Mouse (Mus musculus): ENCODE measurements around the gene Gata2. TPM values are rescaled to one million over a fixed set of nuclear protein-coding genes. Genes with fewer than 3 reads are reported as not detected.
"Not testable (repeated sequence)": the region's sequence is repeated elsewhere in the genome, so short reads cannot be mapped to it uniquely, and the experiment has no call there.

Gata2 gene
- 1 to 10 TPM; 5.4 to 6.6 TPM for total RNA-seq (2021)

DNA sequence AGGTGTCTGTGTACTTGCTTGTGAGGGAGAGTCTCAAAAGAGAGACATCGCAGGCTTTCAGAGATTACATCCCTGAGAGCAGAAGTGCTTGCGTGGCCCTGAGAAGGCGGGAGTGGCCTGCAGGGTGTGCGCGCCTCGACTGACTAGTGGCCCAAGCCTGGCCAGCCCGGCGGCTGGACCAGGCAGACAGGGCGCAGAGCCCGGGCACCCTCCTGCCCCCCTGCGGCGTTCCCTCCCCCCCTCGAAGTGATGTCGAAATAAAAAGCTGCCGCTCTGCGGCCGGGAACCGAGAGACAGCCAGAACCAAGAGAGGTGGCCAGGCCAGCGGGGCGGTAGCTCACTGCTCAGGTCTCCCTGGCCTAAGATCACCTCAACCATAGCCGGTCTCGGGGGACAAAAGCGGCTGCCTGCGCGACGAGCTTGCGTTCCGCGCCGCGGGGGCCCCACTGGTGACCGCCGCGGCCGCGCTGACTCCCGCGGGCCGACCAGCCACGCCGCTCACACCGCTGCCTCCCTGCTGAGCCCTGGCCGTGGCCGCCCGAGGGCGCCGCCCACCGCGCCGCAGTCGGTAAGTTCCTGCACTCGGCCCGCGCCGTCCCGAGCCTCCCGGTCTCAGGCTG, at the start of gene Gata2:
Gene Gata2, plus strand, starts transcription at position 459 of the 620 bp plus-strand sequence.
- DNase-seq (ENCODE audit: low spot score in 2 of 2): no peak
- intact Hi-C loops (cut with DNase I): no loop called here

DNA sequence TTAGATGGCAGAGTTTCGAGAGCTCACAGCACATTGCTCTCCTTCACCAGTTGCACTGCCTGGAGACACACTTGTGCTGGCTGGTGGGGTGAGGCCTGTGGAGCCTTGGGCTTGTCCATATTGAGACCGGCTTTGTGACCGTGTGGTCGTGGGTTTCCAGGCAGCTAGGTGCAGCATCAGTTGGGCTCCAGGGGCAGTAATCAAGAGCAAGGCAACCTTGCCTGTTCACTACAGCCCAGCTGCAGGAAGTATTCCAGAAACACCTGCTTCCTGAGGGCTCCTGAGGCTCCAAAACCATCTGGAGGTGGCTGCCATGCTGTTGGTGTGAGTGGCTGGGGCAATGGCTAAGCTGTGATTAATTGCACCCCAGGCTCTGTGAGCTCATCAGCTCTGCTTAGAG, 47.9 kb upstream of the Gata2 start:
- DNase-seq (ENCODE audit: low spot score in 2 of 2): no peak
- intact Hi-C loops (cut with DNase I): no loop called here

DNA sequence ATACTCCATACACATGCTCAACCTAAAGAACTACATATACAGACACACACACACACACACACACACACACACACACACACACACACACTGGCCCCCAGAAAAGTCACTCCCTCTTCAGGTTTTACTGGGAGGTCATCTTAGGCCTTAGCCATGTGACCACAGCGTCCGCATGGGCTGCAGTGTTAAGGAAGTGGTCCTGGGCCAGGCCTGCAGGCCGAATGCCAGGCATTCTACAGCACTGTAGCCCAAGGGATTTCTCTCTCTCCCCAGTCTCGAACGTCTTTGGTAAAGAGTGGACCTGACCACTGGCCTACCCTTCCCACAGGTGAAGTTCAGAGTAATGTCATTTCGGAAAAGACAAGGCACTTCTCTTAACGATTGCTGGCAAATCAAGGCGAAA, 47.1 kb upstream of the Gata2 start:
- no peak for DNase-seq (ENCODE audit: low spot score in 2 of 2)
- intact Hi-C loops (cut with DNase I): no loop called here

DNA sequence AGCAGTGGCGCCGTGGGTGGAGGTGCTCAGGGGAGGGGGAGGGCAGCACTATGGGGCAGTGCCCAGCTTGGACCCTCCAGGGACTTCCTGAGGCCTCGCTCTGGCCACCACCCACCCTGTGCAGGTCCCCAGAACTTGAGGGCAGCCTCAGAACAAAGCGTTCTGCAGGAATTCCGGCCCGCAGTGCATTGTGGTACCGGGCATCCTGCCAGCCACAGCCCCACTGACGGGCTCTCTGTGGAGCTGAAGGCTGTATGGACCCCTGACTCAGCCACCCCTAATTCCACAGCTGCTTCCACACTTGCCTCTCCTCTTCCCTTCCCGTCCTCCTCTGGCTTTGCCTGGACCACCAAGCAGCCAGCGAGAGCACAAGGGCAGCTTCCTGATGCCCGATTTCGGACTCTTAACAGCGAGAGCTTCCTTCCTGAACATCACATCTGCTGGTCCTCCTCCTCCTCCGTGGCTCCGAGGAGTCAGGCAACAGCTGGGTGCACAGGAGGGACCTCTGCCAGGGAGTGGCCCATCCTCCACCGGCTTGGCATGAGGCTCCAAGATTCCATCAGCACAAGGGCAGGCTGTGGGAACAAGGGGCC, 46.2 kb upstream of the Gata2 start:
- intact Hi-C loops (cut with DNase I): no loop called here
- DNase-seq (ENCODE audit: low spot score in 2 of 2): no peak

DNA sequence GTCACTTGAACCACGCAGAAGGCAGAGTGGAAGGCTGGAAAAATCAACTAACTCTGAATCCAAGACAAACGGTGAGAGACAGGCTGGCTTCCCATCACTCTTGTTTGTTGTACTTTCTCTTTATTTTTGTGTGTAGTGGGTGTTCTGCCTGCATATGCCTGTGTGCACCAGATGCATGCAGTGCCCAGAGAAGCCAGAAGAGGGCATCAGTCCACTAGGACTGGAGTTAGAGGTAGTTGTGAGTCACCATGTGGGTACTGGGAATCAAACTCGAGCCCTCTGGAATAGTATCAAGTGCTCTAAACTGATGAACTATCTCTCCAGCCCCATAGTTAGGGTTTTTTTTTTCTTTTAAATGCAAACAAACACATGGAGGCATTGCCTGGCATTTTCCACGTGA, 42.4 kb upstream of the Gata2 start:
- no peak for DNase-seq (ENCODE audit: low spot score in 2 of 2)
- intact Hi-C loops (cut with DNase I): no loop called here

DNA sequence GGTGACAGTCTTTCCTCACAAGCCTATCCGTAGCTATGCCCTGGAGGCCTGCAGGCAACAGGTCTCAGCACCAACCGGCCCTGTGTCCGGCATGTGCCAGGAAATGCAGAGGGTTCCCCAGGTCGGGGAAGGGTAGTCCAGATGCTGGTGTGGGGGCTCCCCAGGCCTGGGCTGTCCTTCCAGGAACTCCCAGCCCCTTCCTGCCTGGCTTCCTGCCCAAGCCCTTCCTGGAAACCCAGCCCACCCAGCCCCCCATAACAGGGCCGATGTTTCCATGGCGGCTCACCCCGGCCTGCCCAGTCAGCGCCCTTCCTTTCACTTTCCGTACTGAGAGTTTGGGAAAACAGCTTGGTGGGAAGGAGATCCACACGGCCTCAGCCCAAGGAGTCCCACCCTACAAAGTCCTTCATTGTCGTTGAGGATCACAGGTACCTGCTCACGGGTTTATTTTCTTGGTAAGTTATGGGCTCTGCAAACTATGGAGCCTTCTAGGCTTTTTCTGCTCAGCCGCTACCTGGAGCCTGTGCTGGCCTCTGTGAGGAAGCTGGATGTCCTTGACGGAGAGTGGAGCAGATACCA, 41.5 kb upstream of the Gata2 start:
- DNase-seq (ENCODE audit: low spot score in 2 of 2): no peak
- intact Hi-C loops (cut with DNase I): no loop called here

DNA sequence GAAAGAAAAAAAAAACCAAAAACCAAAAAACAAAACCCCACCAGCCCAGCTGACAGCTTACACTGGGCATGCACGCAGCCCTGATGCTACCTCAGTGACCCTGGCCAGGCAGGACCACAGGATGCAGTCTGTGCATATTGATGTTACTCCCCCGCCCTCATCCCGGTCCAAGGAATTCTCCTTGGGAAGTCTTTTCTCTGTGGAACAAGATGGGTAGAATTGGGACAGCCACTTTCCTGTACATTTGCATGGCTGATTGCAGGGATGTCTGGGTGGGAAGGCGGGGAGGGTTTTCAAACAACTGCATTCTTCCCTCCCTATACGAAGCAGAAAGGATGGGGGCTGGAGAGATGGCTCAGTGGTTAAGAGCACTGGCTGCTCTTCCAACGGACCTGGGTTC, 40.7 kb upstream of the Gata2 start:
- intact Hi-C loops (cut with DNase I): no loop called here
- DNase-seq (ENCODE audit: low spot score in 2 of 2): no peak

DNA sequence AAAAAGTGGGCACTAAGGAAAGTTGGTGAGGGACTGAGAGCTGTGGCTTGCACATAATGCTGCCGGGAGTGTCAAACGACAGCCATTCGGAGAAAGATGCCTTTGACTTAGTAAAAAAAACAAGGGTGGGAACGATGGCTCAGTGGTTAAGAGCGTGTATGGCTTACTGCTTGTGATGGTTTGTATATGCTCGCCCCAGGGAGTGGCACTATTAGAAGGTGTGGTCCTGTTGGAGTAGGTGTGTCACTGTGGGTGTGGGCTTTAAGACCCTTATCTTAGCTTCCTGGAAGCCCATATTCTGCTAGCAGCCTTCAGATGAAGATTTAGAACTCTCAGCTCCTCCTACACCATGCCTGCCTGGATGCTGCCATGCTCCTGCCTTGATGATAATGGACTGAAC, 38.1 kb upstream of the Gata2 start:
- intact Hi-C loops (cut with DNase I); DNase-seq (ENCODE audit: low spot score in 2 of 2): not testable (repeated sequence)

DNA sequence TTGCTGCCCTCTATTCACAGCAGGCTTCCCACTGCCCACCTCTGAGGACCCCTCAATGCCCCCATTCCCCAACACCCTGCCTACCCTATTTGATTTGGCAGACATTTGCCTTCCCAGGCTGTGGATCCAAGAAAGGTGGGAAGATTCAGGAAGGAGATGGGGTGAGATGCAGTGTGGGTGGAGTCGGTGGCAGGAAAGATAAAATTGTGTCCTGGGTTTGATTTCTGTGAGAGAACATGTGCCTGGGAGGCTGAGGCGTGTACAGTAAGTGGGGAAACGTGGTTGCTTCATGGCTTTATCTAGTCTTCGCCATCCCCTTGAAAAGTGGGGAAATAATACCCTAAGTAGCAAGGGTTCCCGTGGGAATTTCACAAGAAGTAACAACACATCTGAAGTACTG, 34.9 kb upstream of the Gata2 start:
- intact Hi-C loops (cut with DNase I): no loop called here
- DNase-seq (ENCODE audit: low spot score in 2 of 2): peak in 1 of 2 experiments; percentile 21

DNA sequence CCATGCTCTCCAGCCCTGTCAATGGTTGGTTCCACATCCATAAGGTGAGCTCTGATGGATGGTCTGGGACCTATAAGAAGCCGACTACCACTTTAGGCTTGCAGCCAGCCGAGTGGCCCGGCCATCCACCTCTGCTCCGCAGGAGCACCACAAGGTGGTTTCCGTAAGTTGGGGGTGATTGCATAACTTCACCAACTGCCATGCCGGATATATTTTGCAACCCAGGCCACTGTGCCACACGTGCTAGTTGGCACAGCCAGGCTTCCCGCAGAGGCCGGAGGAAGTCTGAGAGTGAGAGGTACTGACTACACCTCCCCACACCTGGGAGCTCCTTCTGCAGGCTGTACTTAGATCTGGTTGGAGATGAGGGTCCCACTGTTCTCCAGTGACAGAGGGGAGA, 27.6 kb upstream of the Gata2 start:
- intact Hi-C loops (cut with DNase I): no loop called here

DNA sequence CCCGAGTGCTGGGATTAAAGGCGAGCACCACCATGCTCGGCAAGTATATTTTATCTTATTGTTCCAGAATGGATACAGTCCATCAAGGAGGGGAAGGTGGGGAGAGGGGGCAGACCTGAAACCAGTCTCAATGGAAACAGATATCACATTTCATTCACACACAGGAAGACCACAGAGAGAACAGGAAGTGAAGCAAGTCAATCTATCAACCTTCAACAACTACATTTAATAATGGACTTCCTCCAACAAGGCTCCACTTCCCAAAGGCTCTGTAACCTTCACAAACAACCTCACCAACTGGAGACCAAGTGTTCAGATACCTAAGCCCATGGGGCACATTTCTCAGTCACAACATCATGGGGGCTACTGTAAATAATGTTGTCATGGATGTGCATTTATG, 19.5 kb upstream of the Gata2 start:
- intact Hi-C loops (cut with DNase I): no loop called here
- no peak for DNase-seq (ENCODE audit: low spot score in 2 of 2)

More for the DNA sequence above, 27.6 kb upstream of the Gata2 start:
- DNase-seq (ENCODE audit: low spot score in 2 of 2): no peak

DNA sequence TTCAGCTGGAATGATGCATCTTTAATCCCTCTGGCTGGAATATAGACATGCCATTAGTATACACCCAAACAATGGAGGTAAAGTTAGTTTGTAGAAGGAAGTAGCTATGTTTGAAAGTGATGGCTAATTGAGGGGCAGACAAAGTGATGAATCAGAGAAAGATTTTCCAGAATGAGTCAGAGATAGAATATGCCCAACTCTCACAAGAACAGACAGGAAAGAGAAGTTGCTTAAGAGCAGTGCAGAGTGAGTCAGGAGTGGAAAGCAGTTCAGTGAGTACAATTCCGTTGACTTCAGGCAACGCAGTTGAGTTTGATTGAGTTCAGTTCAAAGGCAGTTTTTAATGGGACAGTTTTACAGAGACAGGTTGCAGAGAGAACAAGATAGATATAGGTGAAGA, 19.0 kb upstream of the Gata2 start:
- intact Hi-C loops (cut with DNase I): no loop called here
- no peak for DNase-seq (ENCODE audit: low spot score in 2 of 2)

DNA sequence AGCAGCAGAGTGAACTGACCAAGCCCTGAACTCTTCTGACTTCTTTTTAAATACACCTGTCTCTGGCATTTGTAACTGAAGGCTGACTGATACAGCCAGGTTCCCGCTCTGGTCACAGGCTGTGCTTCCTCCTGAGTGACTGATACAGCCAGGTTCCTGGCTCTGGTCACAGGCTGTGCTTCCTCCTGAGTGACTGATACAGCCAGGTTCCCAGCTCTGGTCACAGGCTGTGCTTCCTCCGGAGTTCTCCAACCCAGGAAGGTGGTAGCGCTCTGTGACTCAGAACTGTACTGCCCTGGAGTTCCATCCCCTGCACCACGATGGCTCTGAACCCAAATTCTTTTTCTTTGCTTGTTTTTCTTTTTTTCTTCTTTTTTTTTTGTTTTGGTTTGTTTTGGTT, 9.0 kb upstream of the Gata2 start:
- no peak for DNase-seq (ENCODE audit: low spot score in 2 of 2)
- intact Hi-C loops (cut with DNase I): loop anchor here (5.0 kb wide), 2 partner anchors 62 to 303 kb away; no protein-coding TSS in a partner anchor

DNA sequence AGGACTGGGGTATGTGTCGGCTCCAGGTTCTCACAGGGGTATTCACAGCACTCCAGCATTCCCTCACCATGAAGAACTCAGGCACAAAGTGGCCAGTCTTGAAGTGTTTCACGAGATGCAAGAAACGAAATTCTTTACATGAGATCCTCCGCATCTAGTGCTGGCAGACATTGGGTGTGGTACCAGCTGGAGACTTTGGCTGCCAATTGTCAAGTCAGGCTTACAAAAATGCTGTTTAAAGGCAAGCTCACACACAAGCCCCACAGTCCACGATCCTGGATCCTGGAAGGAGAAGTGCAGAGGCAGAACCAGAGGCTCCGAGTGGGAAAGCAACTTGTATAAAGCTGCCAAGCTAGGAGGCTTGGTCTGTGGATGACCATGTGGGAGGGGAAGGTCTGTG, 5.5 kb upstream of the Gata2 start:
- DNase-seq (ENCODE audit: low spot score in 2 of 2): peak; percentile 47 to 61
- intact Hi-C loops (cut with DNase I): loop anchor here (2.0 to 5.0 kb wide), 3 partner anchors 66 to 311 kb away; no protein-coding TSS in a partner anchor

DNA sequence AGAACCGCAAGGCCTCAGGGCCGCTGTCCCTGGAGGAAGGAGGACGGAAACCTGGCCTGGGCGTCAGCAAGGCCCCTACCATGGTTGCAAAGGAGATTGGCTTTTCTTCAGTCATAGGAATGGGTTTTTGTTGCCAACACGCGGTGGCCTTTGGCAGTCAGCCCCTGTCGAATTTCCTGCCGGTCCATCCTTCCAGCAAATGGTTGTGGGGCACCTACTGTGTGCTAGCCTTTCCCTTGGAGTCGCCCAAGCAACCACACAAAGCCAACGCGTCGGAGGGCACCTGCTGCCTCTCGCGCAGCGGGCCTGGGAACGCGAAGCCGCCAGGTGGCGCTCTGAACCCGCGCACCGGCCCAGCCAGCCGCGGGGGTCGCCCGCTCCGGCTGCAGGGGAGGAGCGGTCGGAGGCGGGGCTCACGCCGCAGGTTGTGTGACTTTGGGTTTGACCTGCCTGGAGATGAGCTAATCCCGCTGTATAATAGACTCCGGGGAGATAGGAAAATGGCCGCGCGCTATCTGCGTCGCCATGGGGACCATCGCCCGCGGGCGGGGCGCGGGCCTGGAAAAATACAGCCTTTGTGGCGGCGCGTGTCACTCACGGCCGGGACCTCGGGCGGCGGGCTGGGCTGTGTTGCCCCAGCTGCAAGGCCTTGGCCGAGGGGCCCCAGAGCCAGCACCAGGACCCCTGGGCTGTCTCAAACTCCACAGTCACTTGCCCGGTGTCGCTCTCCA, 4.2 kb upstream of the Gata2 start:
- peak; percentile 70 to 73 for DNase-seq (ENCODE audit: low spot score in 2 of 2)
- intact Hi-C loops (cut with DNase I): loop anchor here (2.0 to 5.0 kb wide), 3 partner anchors 67 to 309 kb away; no protein-coding TSS in a partner anchor

DNA sequence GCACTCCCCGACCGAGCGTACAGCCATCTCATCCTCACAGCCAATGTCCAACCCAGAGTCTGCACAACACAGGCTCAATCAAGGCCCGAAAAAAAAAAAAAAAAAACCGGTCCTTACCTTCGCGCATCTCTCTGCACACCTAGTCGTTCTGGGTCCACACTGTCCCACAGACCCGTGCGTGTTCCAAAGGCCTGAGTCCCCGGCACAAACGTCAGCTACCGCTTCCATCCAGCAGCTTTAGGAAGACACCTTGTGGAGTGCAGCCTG, 3.7 kb upstream of the Gata2 start:
- intact Hi-C loops (cut with DNase I): no loop called here
- DNase-seq (ENCODE audit: low spot score in 2 of 2): no peak

DNA sequence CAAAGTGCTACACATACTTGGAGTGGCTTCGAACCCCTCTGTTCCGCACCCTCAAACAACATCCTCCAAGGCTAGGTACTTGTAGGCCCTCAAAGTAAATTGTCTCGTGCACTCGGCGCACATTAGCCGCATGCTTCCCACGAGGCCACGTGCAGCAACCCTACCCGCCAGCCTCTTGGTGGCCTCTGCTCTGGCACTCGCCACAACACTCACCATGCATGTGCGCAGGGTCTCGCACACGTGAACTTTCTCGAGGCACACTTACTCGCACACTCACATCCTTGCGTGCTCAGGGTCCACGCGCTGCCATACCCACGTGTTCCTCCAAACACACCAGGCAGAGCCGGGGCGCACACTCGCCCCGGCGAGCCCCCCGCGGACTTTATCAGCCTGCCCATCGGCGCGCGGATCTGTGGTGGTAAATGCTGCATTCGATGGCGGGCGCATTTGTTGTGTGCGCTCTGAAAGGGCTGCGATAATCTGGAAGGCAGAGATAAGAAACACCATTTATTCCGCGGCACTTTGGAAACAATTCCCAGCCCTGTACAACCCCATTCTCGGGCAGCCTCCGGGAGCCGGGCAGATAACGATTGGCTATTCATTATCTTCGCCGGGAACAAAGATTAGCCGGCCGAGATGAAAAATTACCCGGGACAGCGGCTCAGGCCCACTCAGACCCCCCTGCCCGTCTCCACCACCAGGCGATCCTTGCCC, 3.2 kb upstream of the Gata2 start:
- DNase-seq (ENCODE audit: low spot score in 2 of 2): no peak
- intact Hi-C loops (cut with DNase I): no loop called here

DNA sequence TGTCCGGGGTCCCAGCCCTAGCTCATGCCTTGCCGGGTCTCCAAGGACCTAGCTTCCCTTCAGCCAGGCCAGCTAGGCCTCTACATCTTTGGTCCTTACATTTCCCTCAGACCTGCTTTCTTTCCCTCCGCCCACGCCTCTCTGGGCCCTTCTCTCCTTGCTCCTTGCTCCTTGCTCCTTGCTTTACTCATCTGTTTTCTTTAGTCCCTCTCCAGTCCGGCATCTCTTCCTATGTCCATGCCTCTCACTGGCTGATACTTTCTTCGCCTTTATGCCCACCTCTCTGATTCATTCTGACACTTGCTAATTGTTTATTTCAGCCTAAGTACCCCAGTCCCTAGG, 2.7 kb upstream of the Gata2 start:
- DNase-seq (ENCODE audit: low spot score in 2 of 2): no peak
- intact Hi-C loops (cut with DNase I): no loop called here

DNA sequence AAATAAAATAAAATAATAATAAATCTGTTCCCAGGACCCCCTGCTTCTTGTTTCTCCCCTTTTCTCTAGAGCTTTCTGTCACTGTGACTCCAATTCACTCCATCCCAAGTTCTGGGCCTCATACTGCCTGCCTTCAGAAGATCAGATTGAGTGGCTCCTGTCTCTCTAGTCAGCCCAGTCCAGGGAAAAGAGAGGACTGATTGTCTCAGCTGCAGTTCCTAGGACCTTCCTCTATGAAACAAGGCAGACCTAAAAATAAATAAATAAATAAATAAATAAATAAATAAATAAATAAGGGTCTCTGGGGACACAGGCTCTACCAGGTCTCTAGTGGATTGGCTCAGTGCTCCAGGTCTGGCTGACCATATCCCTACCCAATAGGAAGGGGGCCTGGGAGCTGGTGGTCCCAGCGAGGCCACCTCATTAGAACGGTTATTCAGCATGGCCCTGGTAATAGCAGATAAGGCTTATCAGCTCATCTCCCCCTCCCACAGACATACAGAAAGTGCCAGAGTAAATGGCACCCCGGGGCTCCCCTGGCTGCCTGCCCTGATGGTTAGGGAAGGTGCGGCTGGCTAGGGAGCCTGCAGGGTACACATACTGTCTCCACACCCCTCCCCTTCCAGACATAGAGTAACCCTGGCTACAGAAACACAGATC, 2.1 kb upstream of the Gata2 start:
- DNase-seq (ENCODE audit: low spot score in 2 of 2): no peak
- intact Hi-C loops (cut with DNase I): no loop called here

DNA sequence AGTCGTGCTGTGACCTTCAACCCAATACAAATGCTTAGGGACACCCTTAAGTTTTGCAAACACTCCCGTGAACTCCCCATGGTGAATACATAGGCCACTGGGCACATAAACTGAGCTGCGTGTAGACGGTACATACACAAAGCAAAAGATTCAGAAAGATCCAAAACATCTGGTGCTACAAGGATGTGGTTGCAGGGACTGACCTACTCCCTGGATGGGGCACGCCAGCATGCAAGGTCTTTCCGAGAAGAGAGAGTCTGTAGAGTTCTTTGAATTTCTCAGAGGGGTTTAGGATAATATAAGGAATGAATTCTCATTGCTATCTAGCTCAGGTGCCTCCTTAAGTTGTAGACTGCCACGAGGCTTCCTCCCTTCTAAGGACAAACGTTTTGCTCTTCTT, 935 bp upstream of the Gata2 start:
- intact Hi-C loops (cut with DNase I): no loop called here
- DNase-seq (ENCODE audit: low spot score in 2 of 2): no peak
